Mouse (Mus musculus) liver, adult 2 months (tissue): Measurements from ENCODE around the gene Ush1g. TPM values are rescaled to one million over a fixed set of nuclear protein-coding genes. Genes with fewer than 3 reads are reported as not detected.

Experiments
- DNase-seq: peaks from one replicate; pipeline ENCODE4 v3.0.0-alpha.2; 2011; ENCODE audit warnings: low read depth, low spot score; ENCODE audit errors: extremely low read depth
- H3K27ac ChIP-seq: fragments of 200-500 bp; replicated peaks from 2 replicates; pipeline ENCODE4 v1.5.1; 2012; ENCODE audit warnings: low read depth, mild to moderate bottlenecking, control low read depth, inconsistent platforms, low read length; ENCODE audit not compliant: insufficient read depth
- H3K27me3 ChIP-seq: fragments of 200-500 bp; 2 replicates; pipeline ENCODE4 v1.6.1; 2012; ENCODE audit warnings: mild to moderate bottlenecking, moderate library complexity, low read length, inconsistent platforms; ENCODE audit not compliant: control insufficient read depth, insufficient read depth
- H3K36me3 ChIP-seq: fragments of 200-500 bp; 2 replicates; pipeline ENCODE4 v1.6.1; 2012; ENCODE audit warnings: low read length, inconsistent platforms; ENCODE audit not compliant: control insufficient read depth, insufficient read depth
- H3K4me1 ChIP-seq: fragments of 200-500 bp; 2 replicates; pipeline ENCODE4 v1.6.1; 2011; ENCODE audit warnings: low read length; ENCODE audit not compliant: control insufficient read depth, insufficient read depth
- H3K4me3 ChIP-seq: fragments of 200-500 bp; 2 replicates; pipeline ENCODE4 v1.5.1; 2011; ENCODE audit warnings: low read depth, mild to moderate bottlenecking, control low read depth, low read length, moderate library complexity; ENCODE audit not compliant: insufficient read depth
- H3K79me2 ChIP-seq: fragments of 200-500 bp; 2 replicates; pipeline ENCODE4 v1.6.1; 2012; ENCODE audit warnings: inconsistent platforms, mild to moderate bottlenecking, low read length, moderate library complexity; ENCODE audit not compliant: control insufficient read depth, insufficient read depth
- H3K9ac ChIP-seq: fragments of 200-500 bp; 2 replicates; pipeline ENCODE4 v1.6.1; 2012; ENCODE audit warnings: low read depth, mild to moderate bottlenecking, control low read depth, inconsistent platforms, low read length
- CTCF ChIP-seq: fragments of 200-500 bp; IDR thresholded peaks from 2 replicates; pipeline ENCODE4 v1.5.1; 2011; ENCODE audit warnings: low read depth, low read length, control low read depth
- POLR2A ChIP-seq: fragments of 200-500 bp; IDR thresholded peaks from 2 replicates; pipeline ENCODE4 v1.6.1; 2011; ENCODE audit warnings: low read length, control low read depth; ENCODE audit not compliant: insufficient read depth; ENCODE audit errors: extremely low read depth
- WGBS: fragments of 180-500 bp; shearing (Covaris S2); methylation state at CpG from one replicate; pipeline ENCODE4 v1.1.7; 2018; 5-methylcytosine and 5-hydroxymethylcytosine counted together
- polyA plus RNA-seq: library from polyadenylated mRNA; depleted of rRNA; stranded (reverse); fragments of >200 nt; gene quantifications from 2 replicates; pipeline ENCODE4 v1.2.3, GENCODE M21; 2012
- total RNA-seq: library from RNA; depleted of rRNA; stranded (reverse); fragments of >200 nt; gene quantifications from 2 replicates; pipeline ENCODE4 v1.2.3, GENCODE M21; 2014

The Ush1g gene
- total and polyA plus RNA-seq, 2 experiments = 0.28 to 0.50 TPM

DNA sequence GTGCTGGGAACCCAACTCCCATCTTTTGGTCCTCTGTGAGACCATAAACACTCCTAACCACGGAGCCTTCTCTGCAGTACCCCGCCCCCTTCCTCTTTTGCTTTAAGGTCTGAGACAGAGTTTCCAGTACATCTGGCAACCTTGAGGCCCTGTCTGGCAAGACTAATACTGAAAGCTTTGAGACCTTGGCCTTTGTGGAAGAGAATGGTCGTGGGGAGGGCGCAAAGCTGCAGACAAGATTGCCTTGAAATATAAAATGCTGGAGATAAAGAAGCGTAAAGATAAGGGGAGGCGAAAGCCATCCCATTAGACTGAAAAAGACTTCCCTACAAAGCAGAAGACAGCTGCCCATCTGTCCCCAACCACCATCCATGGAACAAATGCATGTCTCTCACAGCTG, 46.3 kb downstream of the Ush1g start:
- no peak overlapping the region for H3K9ac ChIP-seq
- DNase-seq = no peak

DNA sequence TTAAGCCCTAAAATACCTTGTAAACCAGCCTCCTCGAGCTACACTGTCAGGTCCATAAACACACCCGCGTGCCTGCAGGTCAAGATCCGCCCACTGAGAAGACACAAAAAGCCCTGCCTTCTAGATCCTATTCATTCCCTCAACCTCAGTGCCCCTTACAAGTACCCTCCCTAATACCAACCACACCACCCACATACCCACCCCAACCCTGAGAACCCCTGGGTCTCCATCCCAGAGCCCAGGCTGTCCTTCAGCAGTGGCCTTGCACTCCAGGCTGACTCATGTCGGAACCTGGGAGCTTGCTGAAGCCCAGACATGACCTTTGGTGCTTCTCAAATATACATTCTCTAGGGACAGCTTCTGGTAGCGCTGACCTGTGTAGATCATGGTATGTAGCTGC, 47.1 kb downstream of the Ush1g start:
- WGBS = 93% methylated on average over 6 of the region's 6 CpGs
- H3K9ac ChIP-seq = no peak overlapping the region
- no peaks in the 10 kb centered on the region for H3K27me3 ChIP-seq
- no peak for DNase-seq
- no peaks in the 10 kb centered on the region for H3K36me3 ChIP-seq
- H3K79me2 ChIP-seq = no peaks in the 10 kb centered on the region
- no peak overlapping the region for H3K4me3 ChIP-seq
- H3K4me1 ChIP-seq = no peaks in the 10 kb centered on the region; the same call in 1 of the 2 replicates
- no peak overlapping the region for H3K27ac ChIP-seq
- TF ChIP-seq POLR2A (no peak), CTCF (no peak)

More for the DNA sequence above, 46.3 kb downstream of the Ush1g start:
- H3K4me1 ChIP-seq = no peaks in the 10 kb centered on the region; the same call in 1 of the 2 replicates
- H3K36me3 ChIP-seq = no peaks in the 10 kb centered on the region
- H3K27me3 ChIP-seq = no peaks in the 10 kb centered on the region
- no peaks in the 10 kb centered on the region for H3K79me2 ChIP-seq
- 85% methylated on average over 6 of the region's 6 CpGs for WGBS
- no peak overlapping the region for H3K4me3 ChIP-seq
- no peak for TF ChIP-seq CTCF
- no peak for TF ChIP-seq POLR2A
- H3K27ac ChIP-seq = no peak overlapping the region

DNA sequence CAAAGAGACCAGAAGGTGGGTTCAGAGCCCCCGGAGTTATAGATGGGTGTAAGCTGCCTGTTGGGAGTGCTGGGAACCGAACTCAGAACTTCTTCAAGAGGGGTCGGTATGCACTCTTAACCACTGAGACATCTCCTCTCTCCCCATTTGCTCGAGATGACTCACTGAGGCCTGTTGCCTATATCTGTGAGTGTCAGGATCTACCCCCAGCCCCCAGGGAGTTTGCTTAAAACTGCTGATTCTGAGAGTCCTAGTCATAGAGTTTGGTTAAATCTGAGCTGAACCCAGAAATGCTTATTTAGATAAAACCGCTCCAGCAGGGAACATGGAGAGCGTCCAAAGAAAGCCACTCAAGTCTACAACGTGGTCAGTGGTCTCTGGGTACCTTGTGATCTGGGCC, 47.7 kb downstream of the Ush1g start:
- Histone ChIP-seq H3K4me1 (no peaks in the 10 kb centered on the region; the same call in 1 of the 2 replicates), H3K27me3 (no peaks in the 10 kb centered on the region), H3K36me3 (no peaks in the 10 kb centered on the region), H3K27ac (no peak overlapping the region), H3K79me2 (no peaks in the 10 kb centered on the region), H3K9ac (no peak overlapping the region), H3K4me3 (no peak overlapping the region)
- no peak for TF ChIP-seq POLR2A
- TF ChIP-seq CTCF = no peak
- 90% methylated on average over 7 of the region's 7 CpGs for WGBS
- no peak for DNase-seq

DNA sequence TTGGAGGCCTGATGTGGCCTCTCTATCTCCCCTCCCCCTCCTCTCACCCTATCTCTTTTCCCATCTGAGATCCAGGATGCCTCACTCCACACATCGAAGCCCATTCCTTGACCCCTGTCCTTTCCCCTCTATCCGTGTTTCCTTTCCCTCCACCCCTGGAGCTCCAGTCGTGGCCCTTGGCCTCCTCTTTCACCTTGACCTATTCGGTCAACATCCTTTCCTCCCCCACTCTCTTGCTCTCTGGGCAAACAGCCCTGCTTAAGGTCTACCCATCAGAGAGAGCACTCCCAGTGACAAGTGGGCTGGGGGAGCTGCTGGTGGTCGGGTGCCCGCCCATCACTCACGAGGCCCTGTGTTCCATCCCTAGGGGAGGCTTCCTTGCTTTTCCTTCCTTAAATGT, 48.1 kb downstream of the Ush1g start:
- Histone ChIP-seq H3K9ac (no peak overlapping the region), H3K36me3 (no peaks in the 10 kb centered on the region), H3K27me3 (no peaks in the 10 kb centered on the region), H3K27ac (no peak overlapping the region), H3K4me3 (no peak overlapping the region), H3K4me1 (no peaks in the 10 kb centered on the region; the same call in 1 of the 2 replicates), H3K79me2 (no peaks in the 10 kb centered on the region)
- DNase-seq = no peak
- no peak for TF ChIP-seq POLR2A
- no peak for TF ChIP-seq CTCF
- 51% methylated on average over 7 of the region's 7 CpGs for WGBS

DNA sequence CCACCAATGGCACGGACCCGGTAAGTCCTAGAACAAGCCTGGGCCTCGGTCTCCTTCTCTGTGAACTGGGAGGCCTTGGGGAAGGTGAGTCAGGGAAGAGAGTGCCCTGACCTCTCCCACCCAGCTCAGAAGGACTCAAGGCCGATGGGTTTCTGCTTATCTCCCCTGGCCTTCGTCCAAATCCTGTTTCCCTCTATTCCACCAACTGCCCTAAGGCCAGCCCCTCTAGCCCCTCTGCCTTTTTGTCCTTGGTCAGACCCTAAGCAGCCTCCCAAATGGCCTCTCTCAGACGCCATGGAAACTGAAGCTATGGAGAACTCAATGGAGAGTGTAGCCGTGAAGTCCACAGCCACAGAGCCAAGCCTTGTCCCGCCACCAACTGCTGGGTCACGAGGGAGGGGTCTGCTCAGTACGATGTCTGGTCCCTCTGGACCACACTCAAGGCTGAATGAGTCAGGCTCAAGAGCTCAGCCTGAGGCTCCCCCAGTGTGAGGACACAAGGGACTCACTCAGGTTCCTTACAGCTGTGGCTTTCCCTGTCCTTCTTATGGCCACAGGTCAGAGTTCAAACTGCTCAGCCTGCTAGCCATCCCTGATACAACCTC, 48.8 kb downstream of the Ush1g start:
- H3K4me3 ChIP-seq = no peak overlapping the region
- 76% methylated on average over 10 of the region's 10 CpGs for WGBS
- no peak for TF ChIP-seq CTCF
- no peak for TF ChIP-seq POLR2A
- no peaks in the 10 kb centered on the region for H3K27me3 ChIP-seq
- H3K27ac ChIP-seq = no peak overlapping the region
- H3K9ac ChIP-seq = no peak overlapping the region
- no peaks in the 10 kb centered on the region for H3K79me2 ChIP-seq
- no peaks in the 10 kb centered on the region; the same call in 1 of the 2 replicates for H3K4me1 ChIP-seq
- H3K36me3 ChIP-seq = no peaks in the 10 kb centered on the region
- no peak for DNase-seq

DNA sequence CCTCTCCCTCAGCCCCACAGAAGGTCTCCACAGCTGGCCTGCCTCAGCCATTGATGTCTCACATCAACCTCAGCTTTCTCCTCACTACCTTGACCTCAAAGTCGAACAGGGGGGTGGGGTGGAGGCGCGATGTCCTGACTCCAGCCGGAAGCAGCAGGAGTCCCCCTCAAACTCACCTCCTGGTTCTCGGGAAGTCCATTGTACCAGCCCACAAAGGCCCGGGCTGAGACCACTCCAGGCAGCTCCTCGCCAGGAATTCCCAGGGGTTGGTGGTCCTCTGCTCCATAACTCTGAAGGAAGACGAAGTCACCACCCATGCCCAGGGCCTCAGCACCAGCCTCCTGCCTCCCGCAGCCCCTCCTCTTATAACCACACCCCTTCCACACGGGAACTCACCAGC, 50.4 kb downstream of the Ush1g start:
- Histone ChIP-seq H3K27ac (no peak overlapping the region), H3K36me3 (no peaks in the 10 kb centered on the region), H3K4me3 (no peak overlapping the region), H3K79me2 (no peaks in the 10 kb centered on the region), H3K9ac (no peak overlapping the region), H3K4me1 (no peaks in the 10 kb centered on the region; the same call in 1 of the 2 replicates), H3K27me3 (peaks cover 7% of the 10 kb centered on the region)
- no peak for DNase-seq
- 87% methylated on average over 10 of the region's 10 CpGs for WGBS
- TF ChIP-seq POLR2A (no peak), CTCF (no peak)
